Mouse (Mus musculus) cortical plate, adult 2 months (tissue): ENCODE results near the gene Msh5.

ENCODE experiments used
- CTCF ChIP-seq: fragments of 200-500 bp; IDR thresholded peaks from 2 replicates; pipeline ENCODE4 v1.5.1; 2011; ENCODE audit warnings: mild to moderate bottlenecking, control low read depth, low read length; ENCODE audit not compliant: insufficient read depth; ENCODE audit errors: extremely low read depth
- POLR2A ChIP-seq: fragments of 200-500 bp; IDR thresholded peaks from 2 replicates; pipeline ENCODE4 v1.6.1; 2011; ENCODE audit warnings: mild to moderate bottlenecking, low read length, control low read depth; ENCODE audit not compliant: insufficient read depth; ENCODE audit errors: extremely low read depth

GRCm38 (mm10) chr17:35055691-35056495 lies 9.3 kb upstream of the Msh5 start:
- TF ChIP-seq POLR2A (no peak), CTCF (no peak)
